Mouse (Mus musculus) midbrain, embryonic 15.5 days (tissue): ENCODE measurements around the gene Dyrk1b. TPM values are rescaled to one million over a fixed set of nuclear protein-coding genes. Genes with fewer than 3 reads are reported as not detected.
A peak's percentile ranks its signal among the peaks of the same experiment; 100 is the strongest.
"Not testable (repeated sequence)": the region's sequence is repeated elsewhere in the genome, so short reads cannot be mapped to it uniquely, and the experiment has no call there.

Experiments used
- ATAC-seq: fragments of 200-750 bp; cut with Nextera tagmentation; replicated peaks from 2 replicates; pipeline ENCODE4 v1.8.0; 2017; ENCODE audit warnings: moderate TSS enrichment
- H3K27ac ChIP-seq: fragments of 300-500 bp; sonication (generic); 2 replicates; pipeline ENCODE4 v1.5.1; 2015; ENCODE audit warnings: mild to moderate bottlenecking, inconsistent platforms
- H3K27me3 ChIP-seq: fragments of 300-500 bp; sonication (generic); replicated peaks from 2 replicates; pipeline ENCODE4 v1.6.1; 2015; ENCODE audit warnings: inconsistent platforms
- H3K36me3 ChIP-seq: fragments of 300-500 bp; sonication (generic); replicated peaks from 2 replicates; pipeline ENCODE4 v1.6.1; 2015; ENCODE audit warnings: inconsistent platforms
- H3K4me1 ChIP-seq: fragments of 300-500 bp; sonication (generic); 2 replicates; pipeline ENCODE4 v1.6.1; 2015; ENCODE audit warnings: inconsistent platforms
- H3K4me2 ChIP-seq: fragments of 300-500 bp; sonication (generic); 2 replicates; pipeline ENCODE4 v1.6.1; 2015; ENCODE audit warnings: inconsistent platforms, mild to moderate bottlenecking, moderate library complexity
- H3K4me3 ChIP-seq: fragments of 300-500 bp; sonication (generic); 2 replicates; pipeline ENCODE4 v1.5.1; 2015; ENCODE audit warnings: mild to moderate bottlenecking, inconsistent platforms
- H3K9ac ChIP-seq: fragments of 300-500 bp; sonication (generic); 2 replicates; pipeline ENCODE4 v1.6.1; 2015; ENCODE audit warnings: mild to moderate bottlenecking, inconsistent platforms
- H3K9me3 ChIP-seq: fragments of 300-500 bp; sonication (generic); 2 replicates; pipeline ENCODE4 v1.6.1; 2016; ENCODE audit warnings: inconsistent platforms
- WGBS: fragments of 180-500 bp; shearing (Covaris S2); methylation state at CpG from one replicate; pipeline ENCODE4 v1.1.7; 2015; ENCODE audit warnings: mixed read lengths; 5-methylcytosine and 5-hydroxymethylcytosine counted together
- polyA plus RNA-seq: library from polyadenylated mRNA; unstranded; fragments of >200 nt; fragmentation: Nextera tagmentation; extraction: Ambion mirVana; gene quantifications from 2 replicates; pipeline ENCODE4 v1.2.1, GENCODE M21; 2015

Gene Dyrk1b
- 16.3 and 18.1 TPM in 2 replicates for polyA plus RNA-seq

DNA sequence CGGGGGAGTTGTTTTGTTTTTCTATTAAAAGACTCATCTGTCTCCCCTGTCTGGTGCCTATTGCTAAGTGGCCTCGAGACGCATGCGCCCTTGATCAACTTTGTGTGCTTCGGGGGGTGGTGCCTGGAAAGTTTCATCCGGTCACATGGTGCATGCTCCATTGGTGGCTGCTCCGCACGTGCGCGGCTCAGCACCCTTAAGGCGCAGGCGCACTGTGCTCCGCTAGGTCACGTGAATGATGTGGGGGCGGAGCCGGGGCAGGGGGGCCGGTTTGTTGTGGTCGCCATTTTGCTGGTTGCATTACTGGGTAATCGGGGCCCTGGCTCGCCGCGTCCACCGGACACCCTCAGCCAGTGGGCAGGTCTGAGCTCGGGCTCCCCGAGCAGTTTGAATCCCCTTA, at the start of gene Dyrk1b:
TSS of gene Dyrk1b (plus strand) at position 242 of the 400 bp plus-strand sequence.
- Histone ChIP-seq H3K9ac (peak within 1 kb of the TSS; percentile 92), H3K4me1 (peaks cover 13% of the 10 kb centered on the region), H3K4me2 (peak within 1 kb of the TSS; percentile 73), H3K27me3 (no peaks in the 10 kb centered on the region), H3K4me3 (peak within 1 kb of the TSS; percentile 100), H3K9me3 (no peaks in the 10 kb centered on the region), H3K27ac (peak within 1 kb of the TSS; percentile 97), H3K36me3 (peaks cover 48% of the 10 kb centered on the region)
- ATAC-seq = peak; percentile 91
- 1% methylated on average over 25 of the region's 25 CpGs for WGBS

- Histone ChIP-seq H3K27ac (no peak overlapping the region), H3K36me3 (no peaks in the 10 kb centered on the region), H3K4me2 (no peak overlapping the region), H3K9ac (no peak overlapping the region), H3K9me3 (no peaks in the 10 kb centered on the region), H3K27me3 (no peaks in the 10 kb centered on the region), H3K4me1 (no peaks in the 10 kb centered on the region), H3K4me3 (no peak overlapping the region)
- ATAC-seq = no peak
- 50% methylated on average over 5 of the region's 5 CpGs for WGBS
Observed at GRCm38 (mm10) chr7:28137613-28138012, 41.7 kb upstream of the Dyrk1b start.

DNA sequence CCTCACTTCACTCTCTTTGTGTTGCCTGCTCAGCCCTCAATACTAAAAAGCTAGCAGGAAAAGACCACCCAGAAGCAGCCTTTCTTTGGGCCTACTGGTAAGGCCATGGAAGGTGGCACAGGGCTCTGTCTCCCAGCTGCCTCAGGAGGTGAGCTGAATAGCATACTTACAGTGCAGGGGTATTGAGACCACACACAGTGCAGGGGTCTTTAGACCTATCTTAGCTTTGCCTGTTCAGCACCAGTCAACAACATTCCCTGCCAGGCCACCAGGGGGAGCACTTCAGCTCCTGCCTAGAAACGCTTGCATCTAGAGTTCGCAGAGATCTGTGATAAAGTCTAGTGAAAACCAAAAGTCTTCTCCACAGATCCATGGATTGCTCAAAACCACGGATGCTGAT, 31.0 kb upstream of the Dyrk1b start:
- ATAC-seq = no peak
- WGBS = 21% methylated on average over 3 of the region's 3 CpGs

GRCm38 (mm10) chr7:28149841-28150240, 29.4 kb upstream of the Dyrk1b start:
- no peak overlapping the region for H3K27ac ChIP-seq
- no peaks in the 10 kb centered on the region for H3K9me3 ChIP-seq
- H3K27me3 ChIP-seq = peaks cover 3% of the 10 kb centered on the region; the same call in 1 of the 2 replicates
- 96% methylated on average over 1 of the region's 1 CpGs for WGBS
- no peaks in the 10 kb centered on the region for H3K36me3 ChIP-seq
- ATAC-seq = no peak
- no peak overlapping the region for H3K4me3 ChIP-seq
- no peak overlapping the region for H3K4me2 ChIP-seq
- no peaks in the 10 kb centered on the region for H3K4me1 ChIP-seq
- no peak overlapping the region for H3K9ac ChIP-seq

More for the DNA sequence above, 31.0 kb upstream of the Dyrk1b start:
- Histone ChIP-seq H3K9ac (no peak overlapping the region), H3K27me3 (peaks cover 3% of the 10 kb centered on the region; the same call in 1 of the 2 replicates), H3K27ac (no peak overlapping the region), H3K4me1 (no peaks in the 10 kb centered on the region), H3K36me3 (no peaks in the 10 kb centered on the region), H3K4me2 (no peak overlapping the region), H3K9me3 (no peaks in the 10 kb centered on the region), H3K4me3 (no peak overlapping the region)

DNA sequence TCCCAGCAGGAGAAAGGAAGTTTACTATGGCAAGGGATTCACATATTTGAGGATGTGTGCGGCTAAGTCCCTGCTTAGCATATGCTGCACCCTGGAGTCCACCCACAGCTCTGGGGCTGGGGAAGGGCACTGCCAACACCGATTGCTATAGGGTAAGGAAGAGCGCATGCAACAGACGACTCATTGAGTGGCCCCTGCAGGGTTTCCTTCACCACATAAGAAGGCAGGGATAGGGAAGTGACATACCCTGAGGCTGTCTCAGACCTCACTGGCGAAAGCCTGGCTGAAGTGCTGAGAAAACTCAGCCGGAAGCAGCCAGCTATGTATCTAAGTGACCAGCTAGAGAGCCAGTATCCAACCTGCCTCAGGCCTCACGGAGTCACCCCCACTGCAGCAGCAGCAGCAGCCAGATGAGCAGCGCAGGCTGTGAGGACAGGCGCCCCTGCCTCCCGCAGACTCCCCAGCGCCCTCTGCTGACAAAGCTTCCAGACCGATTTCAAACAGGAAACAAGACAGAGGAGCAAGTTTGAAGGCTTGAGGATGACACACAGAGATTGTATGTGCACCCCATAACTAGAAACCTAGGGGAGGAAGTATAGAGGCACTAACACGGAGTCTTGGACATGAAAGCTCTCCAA, 27.6 kb upstream of the Dyrk1b start:
- Histone ChIP-seq H3K27ac (no peak overlapping the region), H3K4me3 (no peak overlapping the region), H3K36me3 (no peaks in the 10 kb centered on the region), H3K4me2 (no peak overlapping the region), H3K9me3 (no peaks in the 10 kb centered on the region), H3K27me3 (peaks cover 3% of the 10 kb centered on the region; the same call in 1 of the 2 replicates), H3K9ac (no peak overlapping the region), H3K4me1 (no peaks in the 10 kb centered on the region)
- 18% methylated on average over 13 of the region's 13 CpGs for WGBS
- ATAC-seq = no peak

DNA sequence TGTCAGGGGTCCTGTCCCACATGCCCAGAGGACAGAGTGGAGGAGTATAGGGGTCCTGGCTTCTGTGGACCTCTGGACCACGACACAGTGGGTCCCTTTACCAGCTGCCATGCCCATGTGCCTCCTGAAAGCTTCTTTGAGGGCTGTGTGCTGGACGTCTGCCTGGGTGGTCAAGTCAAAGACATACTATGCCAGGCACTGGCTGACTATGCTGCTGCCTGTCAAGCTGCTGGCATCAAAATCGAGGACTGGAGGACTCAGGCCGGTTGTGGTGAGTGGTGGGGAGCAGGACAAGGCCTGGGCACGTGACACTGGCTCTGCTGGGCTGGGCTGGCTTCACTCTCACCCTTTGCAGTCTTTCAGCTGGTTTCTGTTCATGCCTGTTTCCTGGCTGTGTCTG, 25.7 kb upstream of the Dyrk1b start:
- not testable (repeated sequence) for H3K4me2 ChIP-seq, ATAC-seq, H3K36me3 ChIP-seq, H3K9ac ChIP-seq, H3K27me3 ChIP-seq, H3K4me3 ChIP-seq, H3K27ac ChIP-seq, H3K4me1 ChIP-seq, H3K9me3 ChIP-seq
- WGBS = 41% methylated on average over 5 of the region's 5 CpGs

GRCm38 (mm10) chr7:28159292-28159691, 20.0 kb upstream of the Dyrk1b start:
- no peak for ATAC-seq
- no peak overlapping the region for H3K4me2 ChIP-seq
- H3K4me3 ChIP-seq = no peak overlapping the region
- no peaks in the 10 kb centered on the region for H3K36me3 ChIP-seq
- H3K9ac ChIP-seq = no peak overlapping the region
- no peaks in the 10 kb centered on the region for H3K9me3 ChIP-seq
- no peak overlapping the region for H3K27ac ChIP-seq
- no peaks in the 10 kb centered on the region for H3K4me1 ChIP-seq
- 67% methylated on average over 6 of the region's 6 CpGs for WGBS
- H3K27me3 ChIP-seq = no peaks in the 10 kb centered on the region

DNA sequence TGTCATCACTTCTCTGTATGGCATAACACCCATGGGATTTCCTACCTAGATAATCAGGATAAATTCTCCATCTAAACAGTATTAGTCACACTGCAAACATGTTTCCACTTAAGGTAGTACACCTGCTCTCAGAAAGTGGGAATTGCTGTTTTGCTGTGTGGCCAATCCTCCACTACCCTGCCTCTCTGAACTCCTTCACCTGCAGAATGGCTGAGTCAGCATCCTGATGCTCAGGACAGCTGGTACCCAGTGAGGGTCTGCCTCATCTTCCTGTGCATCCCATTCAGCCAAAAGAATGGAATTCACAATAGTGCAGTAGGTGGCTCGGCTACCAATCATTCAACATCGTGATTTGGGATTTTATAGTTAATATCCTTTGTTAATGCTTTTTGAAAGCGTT, 19.4 kb upstream of the Dyrk1b start:
- Histone ChIP-seq H3K4me2 (no peak overlapping the region), H3K4me3 (no peak overlapping the region), H3K9ac (no peak overlapping the region), H3K4me1 (no peaks in the 10 kb centered on the region), H3K27ac (no peak overlapping the region), H3K36me3 (no peaks in the 10 kb centered on the region), H3K9me3 (no peaks in the 10 kb centered on the region), H3K27me3 (no peaks in the 10 kb centered on the region)
- 74% methylated on average over 3 of the region's 3 CpGs for WGBS
- ATAC-seq = no peak

DNA sequence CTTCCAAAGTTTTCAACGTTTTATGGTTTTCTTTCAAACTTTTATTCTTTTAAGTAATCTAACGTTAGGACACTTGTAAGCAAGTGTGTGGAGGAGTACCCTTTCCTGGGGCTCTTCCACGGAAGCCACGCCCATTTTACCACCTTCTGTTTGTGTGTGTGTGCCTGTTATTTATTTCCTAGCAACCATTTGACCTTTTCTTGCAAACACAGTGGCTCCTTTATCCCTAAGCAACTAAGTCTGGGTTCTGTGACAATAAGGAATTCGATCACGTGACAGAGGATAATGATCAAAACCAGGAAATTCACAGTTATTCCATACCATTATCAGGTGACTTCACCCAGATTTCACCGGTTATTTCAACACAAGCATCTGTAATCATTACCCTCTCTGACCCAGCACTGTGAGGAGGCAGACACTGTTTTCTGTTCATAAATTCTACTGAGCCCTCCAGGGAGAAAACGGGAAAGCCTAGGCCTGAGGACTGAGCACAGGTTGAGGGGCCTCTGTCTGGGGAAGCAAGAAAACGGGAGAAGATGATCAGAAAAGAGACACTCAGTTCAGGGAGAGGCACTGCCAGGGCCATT, 18.0 kb upstream of the Dyrk1b start:
- H3K4me3 ChIP-seq = no peak overlapping the region
- H3K9ac ChIP-seq = peak overlapping the region; percentile 6; the same call in 1 of the 2 replicates
- no peak overlapping the region for H3K4me2 ChIP-seq
- no peaks in the 10 kb centered on the region for H3K36me3 ChIP-seq
- WGBS = 63% methylated on average over 9 of the region's 9 CpGs
- no peak overlapping the region for H3K27ac ChIP-seq
- H3K9me3 ChIP-seq = no peaks in the 10 kb centered on the region
- ATAC-seq = no peak
- H3K4me1 ChIP-seq = no peaks in the 10 kb centered on the region
- H3K27me3 ChIP-seq = no peaks in the 10 kb centered on the region

DNA sequence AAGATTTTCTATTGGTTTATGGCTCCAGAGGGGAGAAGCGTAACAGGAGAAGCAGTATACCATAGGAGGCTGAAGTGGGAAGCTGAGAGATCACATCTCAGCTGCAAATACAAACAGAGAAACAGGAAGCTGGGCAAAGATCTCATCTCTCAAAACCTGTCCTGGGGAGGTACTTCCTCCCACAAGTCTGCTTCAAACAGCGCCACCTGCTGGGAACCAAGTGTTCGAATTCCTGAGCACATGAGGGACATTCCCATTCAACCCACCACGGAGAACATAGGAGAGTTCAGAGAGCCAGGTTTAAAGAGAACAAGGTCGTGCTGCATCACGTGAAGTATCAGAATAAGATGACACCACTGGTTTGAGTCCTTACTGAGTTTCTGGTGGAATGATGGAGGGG, 13.9 kb upstream of the Dyrk1b start:
- Histone ChIP-seq H3K9ac (no peak overlapping the region), H3K36me3 (no peaks in the 10 kb centered on the region), H3K9me3 (no peaks in the 10 kb centered on the region), H3K4me2 (no peak overlapping the region), H3K4me1 (peaks cover 17% of the 10 kb centered on the region), H3K27me3 (no peaks in the 10 kb centered on the region), H3K4me3 (no peak overlapping the region), H3K27ac (no peak overlapping the region)
- WGBS = 80% methylated on average over 6 of the region's 6 CpGs
- ATAC-seq = no peak

- 7% methylated on average over 9 of the region's 9 CpGs for WGBS
- Histone ChIP-seq H3K4me3 (peak overlapping the region; percentile 76), H3K27me3 (no peaks in the 10 kb centered on the region), H3K9ac (peak overlapping the region; percentile 40), H3K36me3 (no peaks in the 10 kb centered on the region), H3K27ac (peak overlapping the region; percentile 75), H3K4me1 (peaks cover 33% of the 10 kb centered on the region), H3K9me3 (no peaks in the 10 kb centered on the region), H3K4me2 (peak overlapping the region; percentile 86)
- ATAC-seq = peak; percentile 32; the same call in 1 of the 2 replicates
Observed at GRCm38 (mm10) chr7:28168320-28169115, 10.8 kb upstream of the Dyrk1b start.
